Mouse (Mus musculus) lung, adult 2 months (tissue): ENCODE measurements around the gene Phc3.

ENCODE experiments used
- CTCF ChIP-seq: fragments of 200-500 bp; IDR thresholded peaks from 2 replicates; pipeline ENCODE4 v1.5.1; 2011; ENCODE audit warnings: mild to moderate bottlenecking, low read length, control low read depth; ENCODE audit not compliant: insufficient read depth
- POLR2A ChIP-seq: fragments of 200-500 bp; IDR thresholded peaks from 2 replicates; pipeline ENCODE4 v1.6.1; 2011; ENCODE audit warnings: low read depth, mild to moderate bottlenecking, control low read depth, low read length, borderline replicate concordance; ENCODE audit errors: extremely low read depth

- no peak for TF ChIP-seq POLR2A
- no peak for TF ChIP-seq CTCF
Measured at GRCm38 (mm10) chr3:31016594-31017196, 47.5 kb upstream of the Phc3 start.
